Mouse (Mus musculus): ENCODE results near the gene Gpbar1.

DNA sequence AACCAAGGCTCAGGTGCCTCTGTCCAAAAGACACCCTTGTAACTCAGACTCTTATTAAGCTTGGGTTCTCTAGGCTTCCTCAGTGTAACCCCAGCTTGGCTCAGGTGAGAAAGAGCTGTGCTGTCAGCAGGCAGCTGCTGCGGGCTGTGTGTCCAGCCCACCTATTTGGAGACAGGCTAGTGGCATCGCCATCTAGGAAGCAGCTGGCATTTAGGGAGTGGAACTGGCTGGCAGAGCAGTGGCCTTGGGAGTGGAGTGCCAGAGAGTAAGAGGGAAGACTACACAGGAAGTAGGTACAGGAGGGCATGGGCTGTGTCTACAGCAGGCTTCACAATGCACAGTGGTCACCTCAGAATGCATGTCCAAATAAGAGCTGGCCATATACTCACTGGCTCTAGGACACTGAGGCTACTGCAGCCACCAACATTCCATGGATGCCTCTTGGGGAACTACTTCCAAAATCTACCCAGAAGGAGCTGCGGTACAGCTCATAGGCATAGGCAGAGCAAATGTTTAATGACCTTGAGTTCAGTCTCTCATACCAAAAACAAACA lies 15.8 kb downstream of the Gpbar1 start:
- TF ChIP-seq CTCF (IDR thresholded peaks at IDR 0.05; ENCODE audit: extremely low read depth, insufficient read depth, low read length) (no peak), POLR2A (IDR thresholded peaks at IDR 0.05; ENCODE audit: extremely low read depth, insufficient read depth, low read length) (no peak)
